Mouse (Mus musculus) naive thymus-derived CD4-positive, alpha-beta T cell, adult 5 months (primary cell): ENCODE measurements around the gene Hsd17b3. TPM values are rescaled to one million over a fixed set of nuclear protein-coding genes. Genes with fewer than 3 reads are reported as not detected.

Experiments used
- polyA plus RNA-seq: library from polyadenylated mRNA; unstranded; fragments of 100-300 nt; shearing (Covaris generic); gene quantifications from one replicate; pipeline ENCODE4 v1.2.1, GENCODE M21; 2017

The Hsd17b3 gene
- polyA plus RNA-seq: not detected

GRCm38 (mm10) chr13:64089130-64089529, at the start of gene Hsd17b3:
Hsd17b3 (minus strand) TSS chr13:64089230.

DNA sequence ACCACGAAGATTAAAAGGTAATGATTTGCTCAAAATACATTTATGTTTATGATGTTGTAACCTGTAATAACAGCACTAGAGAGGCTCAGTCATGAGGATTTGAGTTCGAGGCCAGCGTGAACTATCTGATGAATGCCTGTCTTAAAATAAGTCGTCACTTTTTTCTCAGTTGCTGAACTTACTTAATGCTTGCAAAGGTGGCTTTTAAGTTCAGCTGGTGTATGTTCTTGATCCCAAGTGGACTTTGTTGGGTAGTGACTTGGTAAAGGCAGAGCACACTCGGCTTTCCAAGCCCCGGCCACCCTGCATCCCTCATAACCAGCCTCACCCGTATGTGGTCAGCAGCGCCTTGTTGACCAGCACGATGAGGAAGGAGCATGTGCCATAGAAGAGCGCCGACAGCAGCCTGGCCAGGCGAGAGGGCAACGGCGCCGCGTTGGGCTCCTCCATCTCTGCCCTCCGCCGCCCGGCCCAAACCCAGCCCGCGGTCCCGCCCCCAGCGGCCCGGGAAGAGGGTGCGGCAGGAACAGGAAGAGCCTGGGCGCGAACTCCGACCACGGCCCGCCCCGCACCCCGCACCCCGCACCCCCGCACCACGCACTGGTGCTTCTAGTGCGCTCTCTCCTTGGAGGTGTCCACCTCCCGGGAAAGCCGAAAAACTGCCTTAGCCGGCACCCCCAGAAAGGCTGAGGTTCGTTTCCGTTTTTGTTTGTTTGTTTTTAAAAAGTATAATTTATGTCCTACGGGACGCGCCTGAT, 40.0 kb upstream of the Hsd17b3 start, which contains the start of gene Slc35d2:
Gene Slc35d2 (minus strand): TSS at position 511 of the 758 bp plus-strand sequence.

Other genes with a start within 250 kb of the Hsd17b3 start
- 19.5 TPM for gene Slc35d2, start 40.1 kb upstream of the Hsd17b3 start, polyA plus RNA-seq
- gene Zfp367, start 64.0 kb upstream of the Hsd17b3 start, polyA plus RNA-seq: 7.3 TPM
- 19.9 TPM for gene Habp4, start 72.6 kb upstream of the Hsd17b3 start, polyA plus RNA-seq
- 7.1 TPM for gene Cdc14b, start 186.1 kb upstream of the Hsd17b3 start, polyA plus RNA-seq
- 64.1 TPM for gene Aaed1, start 223.5 kb upstream of the Hsd17b3 start, polyA plus RNA-seq